9 mouse cellular contexts compared by ENCODE assay signal in the genomic region with DNA sequence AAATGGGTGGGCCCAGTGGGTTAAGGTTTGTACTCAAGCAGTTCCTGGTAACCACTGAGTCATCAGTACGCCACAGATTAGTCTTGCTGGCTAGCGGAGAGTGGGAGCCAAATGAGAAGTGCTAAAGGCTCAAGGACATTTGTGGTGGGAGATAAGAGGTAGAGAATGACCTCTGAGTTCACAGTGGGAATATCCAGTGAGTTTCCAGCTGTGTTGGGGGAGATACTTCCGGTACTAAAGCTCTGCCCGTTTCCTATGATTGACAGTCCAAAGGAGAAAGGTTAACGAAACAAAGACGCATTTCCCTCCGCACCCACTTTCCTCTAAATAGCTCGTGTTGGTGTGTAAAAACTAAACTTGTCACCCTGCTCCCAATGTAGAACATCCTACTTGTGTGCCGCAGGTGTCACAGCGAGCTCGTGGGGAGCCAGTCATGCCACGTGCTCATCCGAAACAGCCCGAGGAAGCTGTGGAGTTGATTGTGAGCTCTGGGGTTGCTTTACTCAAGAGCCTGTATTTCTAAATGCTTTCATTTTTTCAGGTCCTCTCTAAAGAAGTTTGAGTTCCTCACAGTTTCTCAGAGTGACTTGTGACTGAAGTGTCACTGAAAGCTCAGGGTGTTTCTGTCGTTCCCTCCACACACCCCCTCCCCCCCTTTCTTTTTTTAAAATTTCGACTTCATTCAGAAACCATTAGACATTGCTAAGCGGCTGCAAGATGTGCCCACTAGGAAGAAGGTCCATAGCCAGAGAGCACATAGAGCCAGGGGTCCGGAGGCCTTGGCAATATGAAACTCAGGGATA. TPM values are rescaled to one million over a fixed set of nuclear protein-coding genes. Genes with fewer than 3 reads are reported as not detected.
DNase-seq lines count a peak whose midpoint lies in the region; ATAC-seq lines count a peak whose summit lies in the region.
"Had no signal": no experiment of that assay in that cellular context is flagged by ENCODE, and none has a peak within 500 bp of the region (broad histone marks: within the 10 kb centered on the region; RNA-seq: fewer than 3 reads in every experiment).

No protein-coding gene starts in this region.

- no peaks in the 10 kb centered on the region for H3K27me3 ChIP-seq in intestine, embryonic 16.5 days (replicated peaks; ENCODE audit: control insufficient read depth, insufficient read depth, low read length)
- H3K27me3 ChIP-seq in stomach, embryonic 16.5 days (ENCODE audit: control insufficient read depth, insufficient read depth, low read length) = no peaks in the 10 kb centered on the region
- H3K27me3 ChIP-seq in hindbrain, embryonic 13.5 days = peaks cover 11% of the 10 kb centered on the region; the same call in 1 of the 2 replicates

- peak; percentile 86 for ATAC-seq in frontal cortex, adult (ENCODE audit: low TSS enrichment)
- peak; percentile 29 for ATAC-seq in intestine, embryonic 16.5 days
- ATAC-seq in stomach, embryonic 16.5 days (ENCODE audit: insufficient read depth, low FRiP score) = 0 out of 2 replicates have a peak, but pooled peaks have one; percentile 22
- ATAC-seq in hindbrain, embryonic 13.5 days (ENCODE audit: low FRiP score) = no peak

- H3K9me3 ChIP-seq in intestine, embryonic 16.5 days (ENCODE audit: control insufficient read depth, low read length) = no peaks in the 10 kb centered on the region
- H3K9me3 ChIP-seq in stomach, embryonic 16.5 days (replicated peaks; ENCODE audit: control insufficient read depth, low read length) = no peaks in the 10 kb centered on the region
- H3K9me3 ChIP-seq in hindbrain, embryonic 13.5 days = no peaks in the 10 kb centered on the region

- no peak overlapping the region for H3K9ac ChIP-seq in intestine, embryonic 16.5 days (ENCODE audit: low read depth, low read length)
- no peak overlapping the region for H3K9ac ChIP-seq in stomach, embryonic 16.5 days (ENCODE audit: low read length)
- no peak overlapping the region for H3K9ac ChIP-seq in hindbrain, embryonic 13.5 days

- 47% methylated on average over 18 of the region's 18 CpGs for WGBS in intestine, embryonic 16.5 days
- WGBS in stomach, embryonic 16.5 days = 40% methylated on average over 18 of the region's 18 CpGs
- WGBS in hindbrain, embryonic 13.5 days = 53% methylated on average over 18 of the region's 18 CpGs

- H3K27ac ChIP-seq in brown adipose tissue, adult 24 weeks (replicated peaks; ENCODE audit: low read depth, low read length) = peak overlapping the region; percentile 83
- H3K27ac ChIP-seq in intestine, embryonic 16.5 days (ENCODE audit: low read length) = no peak overlapping the region
- peak overlapping the region; percentile 40 for H3K27ac ChIP-seq in stomach, embryonic 16.5 days (ENCODE audit: low read length)
- H3K27ac ChIP-seq in hindbrain, embryonic 13.5 days = no peak overlapping the region
- H3K27ac ChIP-seq: left cerebral cortex, adult 2 months had no signal

- H3K4me3 ChIP-seq in brown adipose tissue, adult 24 weeks (ENCODE audit: insufficient read depth, low read depth, low read length) = peak overlapping the region; percentile 45
- H3K4me3 ChIP-seq in intestine, embryonic 16.5 days (ENCODE audit: low read length) = no peak overlapping the region
- H3K4me3 ChIP-seq in stomach, embryonic 16.5 days (replicated peaks; ENCODE audit: low read length) = no peak overlapping the region
- no peak overlapping the region for H3K4me3 ChIP-seq in hindbrain, embryonic 13.5 days
- H3K4me3 ChIP-seq: left cerebral cortex, adult 2 months had no signal

- H3K4me1 ChIP-seq in brown adipose tissue, adult 24 weeks (ENCODE audit: control insufficient read depth, insufficient read depth, insufficient read length, low read length) = 0 out of 2 replicates have a peak, but pooled peaks cover 3% of the 10 kb centered on the region
- H3K4me1 ChIP-seq in intestine, embryonic 16.5 days (ENCODE audit: control insufficient read depth, insufficient read depth, low read length) = peaks cover 8% of the 10 kb centered on the region; the same call in 1 of the 2 replicates
- H3K4me1 ChIP-seq in stomach, embryonic 16.5 days (ENCODE audit: control insufficient read depth, insufficient read depth, low read length) = peaks cover 20% of the 10 kb centered on the region
- peaks cover 23% of the 10 kb centered on the region for H3K4me1 ChIP-seq in hindbrain, embryonic 13.5 days (replicated peaks)

- H3K4me2 ChIP-seq in intestine, embryonic 16.5 days (ENCODE audit: low read depth, low read length) = no peak overlapping the region
- peak overlapping the region; percentile 22 for H3K4me2 ChIP-seq in stomach, embryonic 16.5 days (ENCODE audit: low read depth, low read length)
- H3K4me2 ChIP-seq in hindbrain, embryonic 13.5 days = no peak overlapping the region

- DNase-seq in frontal cortex, postnatal 36 days (ENCODE audit: low spot score in 2 of 2) = no peak
- DNase-seq in A20 (ENCODE audit: low read depth, low spot score) = peak; percentile 89
- DNase-seq in layer of hippocampus, postnatal 14 days (ENCODE audit: low spot score in 2 of 2) = no peak

- H3K36me3 ChIP-seq in intestine, embryonic 16.5 days (ENCODE audit: control insufficient read depth, insufficient read depth, low read length) = no peaks in the 10 kb centered on the region
- no peaks in the 10 kb centered on the region for H3K36me3 ChIP-seq in stomach, embryonic 16.5 days (ENCODE audit: control insufficient read depth, insufficient read depth, low read length)
- H3K36me3 ChIP-seq in hindbrain, embryonic 13.5 days = no peaks in the 10 kb centered on the region

RNA-seq across cellular contexts. Expression of a gene that starts 5.5 kb away (rescaled TPM):
- 1.9 and 2.2 TPM in 2 replicates for polyA plus RNA-seq in brown adipose tissue, adult 24 weeks (2012; ENCODE audit: insufficient read depth, insufficient read length, missing spikeins)
- polyA plus RNA-seq in intestine, embryonic 16.5 days (2015; fragmentation: Nextera tagmentation; extraction: Ambion mirVana) = 4.3 and 4.9 TPM in 2 replicates
- polyA plus RNA-seq in stomach, embryonic 16.5 days (2015; fragmentation: Nextera tagmentation; extraction: Ambion mirVana) = 31.4 and 37.9 TPM in 2 replicates
- polyA plus RNA-seq in hindbrain, embryonic 13.5 days (2015; fragmentation: Nextera tagmentation; extraction: Ambion mirVana) = 1.1 and 2.4 TPM in 2 replicates
- 1 to 10 TPM; 3.3 to 3.5 TPM for total RNA-seq in layer of hippocampus, postnatal 14 days (2021)

RNA-seq across cellular contexts. Expression of a gene that starts 45.0 kb away (rescaled TPM):
- 0.48 and 0.96 TPM in 2 replicates for polyA plus RNA-seq in brown adipose tissue, adult 24 weeks (2012; ENCODE audit: insufficient read depth, insufficient read length, missing spikeins)
- 5.1 and 6.0 TPM in 2 replicates for polyA plus RNA-seq in intestine, embryonic 16.5 days (2015; fragmentation: Nextera tagmentation; extraction: Ambion mirVana)
- 15.9 and 24.1 TPM in 2 replicates for polyA plus RNA-seq in stomach, embryonic 16.5 days (2015; fragmentation: Nextera tagmentation; extraction: Ambion mirVana)
- polyA plus RNA-seq in hindbrain, embryonic 13.5 days (2015; fragmentation: Nextera tagmentation; extraction: Ambion mirVana) = 98.5 and 101 TPM in 2 replicates
- total RNA-seq in layer of hippocampus, postnatal 14 days (2021) = 10 to 100 TPM; 88.1 to 88.7 TPM

Comparison
In these comparisons a context has a peak if more than half of its experiments do, and no peak if none do; other contexts are left out.
1. H3K27ac ChIP-seq: peak in brown adipose tissue, adult 24 weeks (single experiment) and stomach, embryonic 16.5 days (single experiment); none in intestine, embryonic 16.5 days (single experiment) and hindbrain, embryonic 13.5 days (single experiment).